Mouse (Mus musculus): ENCODE measurements around the gene Ldhal6b.

GRCm38 (mm10) chr17:5371521-5371920, 47.0 kb downstream of the Ldhal6b start:
- TF ChIP-seq CTCF (IDR thresholded peaks at IDR 0.05; ENCODE audit: borderline replicate concordance, insufficient read depth, low read depth, low read length) (no peak), POLR2A (IDR thresholded peaks at IDR 0.05; ENCODE audit: borderline replicate concordance, insufficient read depth, low read length) (no peak)
